Mouse (Mus musculus) gastrocnemius, postnatal 4 days (tissue): Measurements from ENCODE around the gene Tmprss2. TPM values are rescaled to one million over a fixed set of nuclear protein-coding genes. Genes with fewer than 3 reads are reported as not detected.
A peak's percentile ranks its signal among the peaks of the same experiment; 100 is the strongest.
"Not testable (repeated sequence)": the region's sequence is repeated elsewhere in the genome, so short reads cannot be mapped to it uniquely, and the experiment has no call there.

ENCODE experiments used
- DNase-seq, 2 experiments: peaks; one replicate each; pipeline ENCODE4 v3.0.0; 2021 to 2022; ENCODE audit warnings: low spot score in 2 of 2, mixed read lengths in 2 of 2
- total RNA-seq, 2 experiments: library from RNA; stranded (reverse); gene quantifications; 2 replicates each; pipeline ENCODE4 v1.2.3; 2021

Tmprss2 gene
- total RNA-seq, 2 experiments from 2014 or later: 0.47 TPM; not detected in 1

DNA sequence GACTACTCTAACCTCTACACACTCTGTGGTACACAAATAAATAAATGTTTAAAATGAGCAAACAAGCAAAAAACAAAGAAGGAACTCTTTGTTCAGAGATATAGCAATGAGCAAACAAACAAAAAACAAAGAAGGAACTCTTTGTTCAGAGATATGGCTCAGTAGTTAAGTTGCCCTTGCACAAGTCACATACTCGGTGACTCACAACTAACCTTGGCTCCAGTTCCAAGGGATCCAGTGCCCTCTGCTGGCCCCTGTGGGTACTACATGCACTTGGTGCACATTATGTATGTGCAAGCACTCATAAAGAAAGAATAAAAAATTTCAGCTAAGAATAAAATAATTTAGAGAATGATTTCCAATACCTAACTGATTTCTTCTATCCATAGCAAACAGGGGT lies 17.9 kb downstream of the Tmprss2 start:
- peak; percentile 53 to 54 for DNase-seq

DNA sequence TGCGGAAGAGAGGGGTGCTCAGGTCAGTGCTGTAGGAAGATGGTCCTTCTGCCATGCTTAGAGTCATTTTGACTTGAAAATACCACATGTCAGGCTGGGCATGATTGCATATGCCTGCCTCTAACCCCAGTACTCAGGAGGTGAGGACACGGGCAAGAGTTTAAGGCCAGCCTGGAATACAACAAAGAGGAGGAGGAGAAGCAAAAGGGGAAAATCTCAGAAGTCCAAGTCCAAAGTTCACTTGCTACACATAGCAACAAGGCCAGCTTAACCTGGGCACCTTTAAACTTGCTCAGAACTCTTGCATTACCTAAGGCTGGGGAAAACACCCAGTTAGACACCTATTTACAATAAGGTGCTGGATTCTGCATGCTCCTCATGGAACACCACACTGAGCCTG lies 19.5 kb downstream of the Tmprss2 start:
- no peak for DNase-seq

- DNase-seq: not testable (repeated sequence)
Measured at GRCm38 (mm10) chr16:97582876-97583275, 28.1 kb downstream of the Tmprss2 start.

DNA sequence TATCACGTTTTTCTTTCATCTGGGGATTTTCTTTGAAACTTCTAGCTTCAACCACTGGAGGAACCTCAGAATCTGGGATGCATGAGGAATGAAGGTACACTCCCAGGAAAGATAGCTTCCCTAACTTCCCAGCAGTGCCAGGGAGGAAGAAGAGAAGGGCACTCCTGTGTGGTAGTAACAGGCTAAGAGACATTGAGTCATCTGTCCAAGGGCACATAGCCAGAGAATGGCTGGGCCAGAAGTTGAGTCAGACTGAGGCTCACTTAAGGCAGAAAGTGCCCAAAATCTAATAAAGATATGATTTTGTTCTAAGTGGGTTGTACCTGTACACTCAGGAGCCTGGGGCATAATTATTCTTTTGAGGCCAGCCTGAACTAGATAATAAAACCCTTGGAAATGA lies 41.6 kb downstream of the Tmprss2 start:
- DNase-seq: no peak

GRCm38 (mm10) chr16:97568662-97569061 lies 42.3 kb downstream of the Tmprss2 start:
- DNase-seq: peak in 1 of 2 experiments; percentile 48

DNA sequence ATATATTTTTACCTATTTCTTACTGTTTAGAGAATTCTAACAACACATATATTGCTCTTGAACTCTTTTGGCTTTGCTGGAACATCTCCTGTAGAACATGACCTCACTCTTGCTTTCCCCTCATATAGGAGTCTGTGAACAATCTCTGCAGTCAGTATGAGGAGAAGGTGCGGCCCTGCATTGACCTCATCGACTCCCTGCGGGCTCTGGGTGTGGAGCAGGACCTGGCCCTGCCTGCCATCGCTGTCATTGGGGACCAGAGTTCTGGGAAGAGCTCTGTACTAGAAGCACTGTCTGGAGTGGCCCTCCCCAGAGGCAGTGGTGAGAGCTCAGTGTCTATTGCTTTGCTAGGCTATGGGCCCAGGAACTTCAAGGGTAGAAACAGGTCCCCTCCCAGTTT lies 66.7 kb downstream of the Tmprss2 start:
- no peak for DNase-seq

- DNase-seq: no peak
Measured at GRCm38 (mm10) chr16:97536859-97537258, 74.1 kb downstream of the Tmprss2 start.

DNA sequence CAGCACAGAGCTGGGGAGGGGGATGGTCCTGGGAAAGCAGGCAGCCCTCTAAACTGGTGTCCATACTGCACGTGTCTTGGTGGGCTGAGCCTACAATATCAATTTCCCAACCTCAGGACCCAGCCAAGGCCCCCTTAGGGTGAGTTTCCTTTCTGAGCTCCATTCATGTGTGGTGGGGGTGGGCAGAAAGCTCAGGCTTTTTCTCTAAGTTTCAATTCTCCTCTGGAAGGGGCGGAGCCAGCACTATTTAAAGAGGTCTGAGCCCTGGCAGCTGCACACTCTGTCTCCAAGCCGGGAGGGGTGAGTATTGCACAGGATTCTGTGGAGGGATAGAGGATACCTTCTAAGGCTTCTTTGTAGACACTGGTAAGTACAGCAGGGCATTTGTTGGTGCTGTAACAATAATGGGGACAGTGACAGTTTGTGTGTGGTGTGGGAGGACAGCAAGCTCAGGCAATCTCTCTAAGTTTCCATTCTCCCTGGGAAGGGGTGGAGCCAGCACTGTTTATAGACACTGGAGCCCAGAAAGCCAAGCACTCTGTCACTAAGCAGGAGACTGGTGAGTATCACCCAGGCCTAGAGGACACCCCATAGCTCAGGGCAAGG lies 75.1 kb downstream of the Tmprss2 start:
- peak in 1 of 2 experiments; percentile 36 for DNase-seq

DNA sequence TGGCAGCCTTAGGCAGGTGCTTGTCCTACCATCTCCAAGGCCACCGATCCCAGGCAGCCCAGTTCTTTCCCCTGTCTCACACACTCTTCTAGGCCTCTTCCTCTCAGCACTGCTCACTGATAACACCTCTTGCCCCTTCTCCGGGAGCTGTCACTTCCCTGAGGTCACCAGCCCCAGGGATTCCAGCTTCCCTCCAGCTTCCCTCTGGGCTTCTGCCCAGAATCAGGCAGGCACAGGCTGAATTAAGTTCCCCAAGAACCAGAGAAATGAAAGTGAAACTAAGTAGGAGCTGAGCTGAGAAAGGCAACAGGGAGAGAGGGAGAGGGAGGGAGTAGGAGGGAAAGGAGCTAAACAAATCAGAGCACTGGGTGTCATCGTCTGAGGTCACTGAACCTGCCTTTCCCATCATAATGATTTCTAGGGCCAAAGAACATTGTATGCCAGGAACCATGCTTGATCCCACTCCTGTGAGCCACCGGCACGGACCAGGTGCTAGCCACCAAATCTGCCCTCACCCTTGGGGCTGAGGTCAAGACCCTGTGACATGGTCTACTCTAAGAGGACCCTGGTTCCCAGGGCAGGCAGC lies 76.0 kb downstream of the Tmprss2 start:
- DNase-seq: peak in 1 of 2 experiments; percentile 44

- no peak for DNase-seq
Measured at GRCm38 (mm10) chr16:97534448-97534847, 76.5 kb downstream of the Tmprss2 start.

- no peak for DNase-seq
Measured at GRCm38 (mm10) chr16:97533751-97534150, 77.2 kb downstream of the Tmprss2 start.

DNA sequence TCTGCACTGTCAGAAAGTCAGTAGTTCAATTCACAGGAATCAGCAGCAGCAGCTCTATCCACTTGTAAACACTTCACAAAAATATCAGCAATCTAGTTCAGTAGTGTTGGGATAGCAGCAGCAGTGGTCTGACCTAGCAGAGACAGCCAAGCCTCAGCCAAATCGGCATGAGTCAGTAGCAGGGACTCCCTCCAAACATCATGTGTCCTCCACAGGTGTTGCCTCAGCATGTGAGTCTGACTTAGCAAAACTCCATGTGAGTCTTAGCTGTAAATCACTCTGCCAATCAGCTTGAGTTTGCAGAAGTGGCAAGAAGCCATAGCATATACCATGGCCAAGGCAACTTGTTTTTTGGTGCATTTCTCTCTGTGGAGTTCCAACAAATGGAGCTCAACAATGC lies 77.9 kb downstream of the Tmprss2 start:
- no peak for DNase-seq

DNA sequence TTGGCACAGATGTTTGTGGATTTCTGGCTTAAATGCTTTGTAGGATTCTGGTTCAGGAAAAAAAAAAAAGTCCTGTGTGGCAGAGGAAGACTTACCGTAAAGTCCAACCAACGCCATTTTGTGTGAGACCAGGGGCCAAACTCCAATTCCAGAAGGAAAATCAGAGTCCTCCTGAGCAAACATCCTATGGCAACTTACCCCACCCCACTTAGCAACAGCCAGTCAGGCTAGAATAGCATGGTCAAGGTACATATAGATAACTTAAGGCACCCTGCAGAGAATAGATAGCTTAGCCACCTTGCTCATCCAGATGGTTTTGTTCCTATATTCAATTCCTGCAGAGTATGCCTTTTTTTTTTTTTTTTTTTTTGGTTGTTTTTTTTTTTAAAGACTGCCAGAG lies 81.8 kb downstream of the Tmprss2 start:
- no peak for DNase-seq

DNA sequence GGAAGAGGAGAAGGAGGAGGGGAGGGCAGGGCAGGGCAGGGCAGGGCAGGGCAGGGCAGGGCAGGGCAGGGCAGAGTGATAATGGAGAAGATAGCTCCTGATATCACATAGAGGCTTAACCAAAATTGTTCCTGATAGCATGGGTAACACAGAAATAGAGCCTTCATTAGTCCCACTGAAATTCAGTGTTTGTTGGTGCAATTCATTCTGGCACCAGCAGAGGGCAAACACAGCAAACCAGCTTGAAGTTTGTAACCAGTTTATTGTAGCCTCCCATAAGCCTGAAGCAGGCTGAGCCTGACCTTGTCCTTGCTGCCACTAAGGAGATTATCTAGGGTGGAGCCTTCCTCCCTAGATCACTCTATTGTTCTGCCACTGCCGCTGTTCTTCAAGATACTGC lies 88.0 kb downstream of the Tmprss2 start:
- DNase-seq: peak in 1 of 2 experiments; percentile 34

GRCm38 (mm10) chr16:97521983-97522382 lies 89.0 kb downstream of the Tmprss2 start:
- no peak for DNase-seq

DNA sequence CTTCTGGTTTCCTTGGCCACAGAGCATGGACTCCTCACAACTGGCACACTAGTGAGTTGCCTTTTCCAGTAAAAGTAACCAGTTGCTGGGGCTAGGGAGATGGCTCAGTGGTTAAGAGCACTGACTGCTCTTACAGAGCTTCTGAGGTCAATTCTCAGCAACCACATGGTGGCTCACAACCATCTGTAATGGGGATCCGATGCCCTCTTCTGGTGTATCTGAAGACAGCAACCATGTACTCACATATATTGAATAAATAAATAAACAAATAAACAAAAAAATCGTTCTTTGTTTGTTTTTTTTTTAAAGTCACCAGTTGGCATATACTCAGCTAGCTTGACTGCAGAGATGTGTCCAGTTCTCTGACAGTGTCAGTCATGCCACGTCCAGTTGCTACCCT lies 94.7 kb downstream of the Tmprss2 start:
- DNase-seq: no peak

Other genes starting within 250 kb of the Tmprss2 start
- under 1 TPM; 0.32 to 0.36 TPM for gene Mx1, start 148.3 kb downstream of the Tmprss2 start, total RNA-seq
- gene Fam3b, start 96.4 kb downstream of the Tmprss2 start, total RNA-seq: not detected
- not detected for gene Ripk4, start 152.6 kb upstream of the Tmprss2 start, total RNA-seq
- gene Prdm15, start 240.7 kb upstream of the Tmprss2 start, total RNA-seq: 10 to 100 TPM in 1 of 2 experiments, 1 to 10 TPM in 1; 8.9 to 12.1 TPM